Mouse (Mus musculus): ENCODE data around the gene Actc1.

GRCm38 (mm10) chr2:114013295-114013771 is 40.0 kb downstream of the Actc1 start, which contains the start of gene Gjd2:
- TF ChIP-seq CTCF (IDR thresholded peaks at IDR 0.05; ENCODE audit: low read depth) (no peak), EP300 (optimal IDR thresholded peaks at IDR 0.05) (no peak)

All from stomach, postnatal 0 days (tissue).